Mouse (Mus musculus): ENCODE measurements around the gene Kif3a. TPM values are rescaled to one million over a fixed set of nuclear protein-coding genes. Genes with fewer than 3 reads are reported as not detected.

Kif3a gene
- polyA plus RNA-seq, 1 experiment from 2014 or later: 37.3 TPM

DNA sequence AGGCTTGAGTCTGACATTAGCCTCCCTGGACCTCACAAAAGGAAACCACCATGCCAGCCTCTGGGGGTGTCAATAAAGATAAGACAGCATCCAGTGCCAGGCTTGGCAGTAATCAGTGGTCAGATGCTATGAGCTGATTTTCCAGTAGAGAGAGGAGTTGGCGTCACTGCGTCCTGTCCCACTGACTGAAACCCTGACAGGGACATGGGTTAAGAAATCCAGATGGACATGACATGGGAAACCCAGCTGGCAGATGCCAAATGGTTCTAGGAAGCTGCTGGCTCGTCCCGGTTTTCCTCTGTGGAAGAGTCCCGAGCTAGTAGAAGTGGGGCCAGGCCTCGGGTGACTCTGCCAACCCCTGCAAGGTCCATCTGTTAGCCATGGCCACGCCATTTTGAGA, 66.5 kb downstream of the Kif3a start:
- H3K4me3 ChIP-seq: no peak overlapping the region
- H3K4me2 ChIP-seq: no peak overlapping the region
- H3K27ac ChIP-seq (replicated peaks): no peak overlapping the region
- H3K4me1 ChIP-seq: peaks cover 18% of the 10 kb centered on the region
- WGBS: 77% methylated on average over 7 of the region's 7 CpGs
- ATAC-seq (ENCODE audit: extremely low read depth, insufficient number of reproducible peaks, low FRiP score, low TSS enrichment): no peak
- H3K27me3 ChIP-seq (replicated peaks): peaks cover 39% of the 10 kb centered on the region
- H3K9ac ChIP-seq: no peak overlapping the region
- H3K9me3 ChIP-seq: no peaks in the 10 kb centered on the region
- no peaks in the 10 kb centered on the region for H3K36me3 ChIP-seq

DNA sequence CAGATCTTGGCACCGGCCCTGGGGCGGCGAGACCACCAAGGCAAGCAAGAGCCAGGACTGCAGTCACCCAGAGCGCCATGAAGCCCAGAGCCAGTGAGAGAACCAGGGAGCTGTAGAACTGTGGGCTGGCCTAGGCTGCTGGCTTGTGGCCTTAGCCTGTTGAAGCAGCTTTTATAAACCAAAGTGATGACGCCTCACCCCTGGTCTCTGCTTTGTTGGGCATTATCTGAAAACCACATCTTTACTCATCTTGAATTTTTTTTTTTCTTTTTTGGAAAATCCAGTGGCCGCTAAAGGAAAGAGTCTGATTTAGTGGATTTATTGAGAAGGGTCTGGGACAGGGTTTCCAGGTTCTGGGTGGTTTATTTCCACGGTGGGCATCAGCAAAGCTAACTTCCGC, 67.4 kb downstream of the Kif3a start, which contains the start of gene Il13:
Gene Il13 (minus strand): TSS at position 147 of the 400 bp plus-strand sequence.
- WGBS: 83% methylated on average over 8 of the region's 8 CpGs
- peaks cover 18% of the 10 kb centered on the region for H3K4me1 ChIP-seq
- ATAC-seq (ENCODE audit: extremely low read depth, insufficient number of reproducible peaks, low FRiP score, low TSS enrichment): no peak
- no peak within 1 kb of the TSS for H3K4me2 ChIP-seq
- H3K4me3 ChIP-seq: no peak within 1 kb of the TSS
- no peak within 1 kb of the TSS for H3K27ac ChIP-seq (replicated peaks)
- H3K9me3 ChIP-seq: no peaks in the 10 kb centered on the region
- peaks cover 42% of the 10 kb centered on the region for H3K27me3 ChIP-seq (replicated peaks)
- H3K9ac ChIP-seq: no peak within 1 kb of the TSS
- H3K36me3 ChIP-seq: no peaks in the 10 kb centered on the region

DNA sequence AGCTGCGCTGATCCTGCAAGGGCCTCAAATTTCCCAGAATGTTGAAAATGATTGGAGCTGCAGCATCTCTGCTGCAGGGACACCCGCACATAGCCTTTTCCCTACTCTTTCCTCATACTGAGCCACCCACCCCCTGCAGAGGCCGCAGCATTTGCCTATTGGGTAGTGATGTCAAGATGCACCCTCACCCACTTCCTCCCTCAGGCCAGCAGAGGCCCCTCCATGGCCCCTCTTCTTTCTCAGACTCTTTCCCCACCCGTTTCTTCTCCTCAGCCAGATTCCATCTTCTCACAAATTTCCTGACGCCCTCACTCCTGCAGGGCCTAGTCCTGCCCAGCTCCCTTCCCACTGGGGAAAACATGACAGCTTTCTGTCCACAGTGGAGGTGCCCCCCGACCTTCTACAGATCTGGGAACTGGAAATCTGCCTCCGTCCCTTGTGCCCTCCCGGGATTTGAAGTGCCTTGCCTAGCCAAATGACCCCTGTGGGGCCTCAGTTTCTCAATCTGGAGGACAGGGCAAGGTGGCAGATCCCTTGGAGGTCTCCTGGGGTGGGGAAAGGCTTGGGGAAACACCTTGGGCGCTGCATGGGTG, 68.5 kb downstream of the Kif3a start:
- Histone ChIP-seq H3K4me3 (peak overlapping the region; percentile 50), H3K36me3 (no peaks in the 10 kb centered on the region), H3K4me1 (peaks cover 18% of the 10 kb centered on the region), H3K27me3 (replicated peaks) (peaks cover 42% of the 10 kb centered on the region), H3K27ac (replicated peaks) (no peak overlapping the region), H3K9me3 (no peaks in the 10 kb centered on the region), H3K9ac (peak overlapping the region; percentile 76), H3K4me2 (peak overlapping the region; percentile 80)
- no peak for ATAC-seq (ENCODE audit: extremely low read depth, insufficient number of reproducible peaks, low FRiP score, low TSS enrichment)
- WGBS: 35% methylated on average over 9 of the region's 9 CpGs

DNA sequence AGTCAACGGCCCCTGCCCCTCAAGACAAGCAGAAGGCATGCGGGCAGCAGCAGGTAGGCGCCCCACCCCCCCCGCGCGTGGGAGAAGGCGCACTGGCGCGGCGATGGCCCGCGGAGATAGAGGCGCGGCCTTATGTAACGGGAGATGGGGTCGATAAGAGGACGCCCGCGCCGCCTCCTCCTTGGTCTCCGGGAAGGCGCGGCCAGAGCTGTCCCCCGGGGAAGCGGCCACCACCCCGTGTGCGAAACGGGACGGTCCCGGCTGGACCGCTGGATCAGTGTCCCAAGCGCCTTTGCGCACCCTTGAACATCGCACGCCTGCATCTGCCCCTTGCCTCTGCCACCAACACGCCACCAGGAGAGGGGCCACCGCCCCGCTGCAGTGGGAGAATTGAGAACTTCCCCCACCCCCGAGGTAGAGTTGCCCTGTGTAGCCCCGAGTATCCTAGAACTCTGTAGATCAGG, 69.0 kb downstream of the Kif3a start:
- 1% methylated on average over 40 of the region's 40 CpGs for WGBS
- ATAC-seq (ENCODE audit: extremely low read depth, insufficient number of reproducible peaks, low FRiP score, low TSS enrichment): no peak

DNA sequence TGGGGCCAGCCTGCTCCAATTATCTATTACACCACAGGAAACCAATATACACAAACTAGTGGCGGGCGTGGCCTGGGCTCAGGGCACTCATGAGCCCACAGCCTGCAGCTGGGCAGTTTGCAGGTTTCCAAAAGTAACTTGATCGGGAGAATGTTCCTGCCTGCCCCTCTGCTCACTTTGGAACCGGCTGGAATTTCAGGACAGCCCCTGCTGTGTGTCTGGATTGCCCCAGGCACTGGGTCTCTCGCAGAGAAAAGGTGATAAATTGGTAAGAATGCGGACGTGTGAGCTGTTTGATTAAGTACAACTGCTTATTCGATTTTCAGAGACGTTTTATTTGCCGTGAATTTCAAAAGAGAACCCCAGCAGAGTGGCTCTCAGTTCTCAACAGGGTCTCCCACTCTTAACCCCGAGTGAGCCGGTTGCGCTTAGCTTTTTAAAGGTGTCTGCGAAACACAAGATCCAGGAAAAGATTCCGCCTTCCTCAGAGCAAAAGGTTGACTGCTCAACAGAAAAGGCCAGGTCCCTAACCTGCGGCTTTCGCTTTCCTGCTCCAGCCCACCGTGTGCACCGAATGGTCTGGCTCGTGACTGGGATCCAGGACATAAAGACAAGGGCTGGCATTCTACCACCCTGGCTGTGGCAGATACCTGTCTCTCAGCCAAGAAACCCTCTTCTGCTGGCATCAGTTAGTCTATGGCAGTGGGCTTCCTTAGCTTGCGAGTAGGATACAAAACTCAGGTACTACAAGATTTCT, 70.0 kb downstream of the Kif3a start:
- Histone ChIP-seq H3K4me2 (peak overlapping the region; percentile 45), H3K27ac (replicated peaks) (no peak overlapping the region), H3K9me3 (no peaks in the 10 kb centered on the region), H3K4me3 (peak overlapping the region; percentile 13; the same call in 1 of the 2 replicates), H3K27me3 (replicated peaks) (peaks cover 42% of the 10 kb centered on the region), H3K4me1 (peaks cover 18% of the 10 kb centered on the region), H3K9ac (no peak overlapping the region), H3K36me3 (no peaks in the 10 kb centered on the region)
- ATAC-seq (ENCODE audit: extremely low read depth, insufficient number of reproducible peaks, low FRiP score, low TSS enrichment): no peak
- WGBS: 19% methylated on average over 21 of the region's 21 CpGs

More for the DNA sequence above, 69.0 kb downstream of the Kif3a start:
- peak overlapping the region; percentile 80 for H3K4me2 ChIP-seq
- H3K9ac ChIP-seq: peak overlapping the region; percentile 76
- no peak overlapping the region for H3K27ac ChIP-seq (replicated peaks)
- H3K9me3 ChIP-seq: no peaks in the 10 kb centered on the region
- H3K4me3 ChIP-seq: peak overlapping the region; percentile 50
- no peaks in the 10 kb centered on the region for H3K36me3 ChIP-seq
- H3K4me1 ChIP-seq: peaks cover 18% of the 10 kb centered on the region
- H3K27me3 ChIP-seq (replicated peaks): peaks cover 42% of the 10 kb centered on the region

DNA sequence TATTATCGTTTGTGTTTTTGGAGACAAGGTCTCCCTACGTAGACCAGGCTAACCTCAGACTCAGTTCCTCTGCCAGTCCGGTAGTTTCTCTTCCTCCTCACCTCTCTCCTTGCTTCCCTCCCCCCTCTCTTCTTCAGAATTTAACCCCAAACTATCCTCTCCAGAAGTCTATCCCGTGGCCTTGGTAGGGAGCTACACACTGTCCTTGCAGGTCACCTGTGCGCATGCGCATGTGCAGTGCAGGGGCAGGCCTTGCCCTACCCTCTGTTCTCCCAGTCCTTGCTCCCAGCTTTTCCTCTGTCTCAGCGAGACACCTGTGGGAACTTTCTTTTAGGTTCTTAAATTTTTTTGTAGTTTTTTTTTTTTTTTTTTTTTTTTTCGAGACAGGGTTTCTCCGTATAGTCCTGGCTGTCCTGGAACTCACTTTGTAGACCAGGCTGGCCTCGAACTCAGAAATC, 70.7 kb downstream of the Kif3a start:
- Histone ChIP-seq H3K27ac (replicated peaks) (no peak overlapping the region), H3K9ac (no peak overlapping the region), H3K27me3 (replicated peaks) (peaks cover 42% of the 10 kb centered on the region), H3K4me2 (no peak overlapping the region), H3K9me3 (no peaks in the 10 kb centered on the region), H3K4me3 (no peak overlapping the region), H3K36me3 (no peaks in the 10 kb centered on the region), H3K4me1 (peaks cover 20% of the 10 kb centered on the region)
- no peak for ATAC-seq (ENCODE audit: extremely low read depth, insufficient number of reproducible peaks, low FRiP score, low TSS enrichment)
- 75% methylated on average over 10 of the region's 10 CpGs for WGBS

DNA sequence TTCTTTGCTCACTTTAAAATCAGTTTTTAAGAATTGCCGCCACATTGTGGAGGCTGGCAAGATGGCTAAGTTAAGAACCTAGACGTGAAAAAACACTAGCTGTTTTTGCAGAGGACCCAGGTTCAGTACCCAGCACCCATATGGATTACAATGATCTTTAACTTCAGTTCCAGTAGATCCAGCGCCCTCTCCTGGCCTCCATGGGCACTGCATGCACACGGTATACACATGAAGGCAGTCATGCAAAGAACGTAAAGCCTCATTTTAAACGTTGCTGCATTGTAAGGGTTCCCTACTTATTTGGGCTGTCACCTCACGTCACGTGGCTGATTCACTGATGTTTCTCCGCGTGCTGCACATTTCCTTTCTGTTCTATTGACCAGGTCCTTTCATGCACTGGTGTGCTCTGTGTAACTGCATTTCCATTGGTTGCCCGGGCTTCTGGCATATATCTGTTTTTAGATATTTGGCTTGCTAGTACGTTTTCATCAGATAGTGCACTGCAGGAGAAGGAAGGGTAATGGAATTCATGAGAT, 75.6 kb downstream of the Kif3a start:
- H3K36me3 ChIP-seq: no peaks in the 10 kb centered on the region
- no peak for ATAC-seq (ENCODE audit: extremely low read depth, insufficient number of reproducible peaks, low FRiP score, low TSS enrichment)
- peaks cover 5% of the 10 kb centered on the region for H3K27me3 ChIP-seq (replicated peaks)
- H3K27ac ChIP-seq (replicated peaks): no peak overlapping the region
- no peak overlapping the region for H3K9ac ChIP-seq
- WGBS: 65% methylated on average over 12 of the region's 12 CpGs
- H3K4me1 ChIP-seq: peaks cover 8% of the 10 kb centered on the region
- no peaks in the 10 kb centered on the region for H3K9me3 ChIP-seq
- H3K4me3 ChIP-seq: no peak overlapping the region
- no peak overlapping the region for H3K4me2 ChIP-seq

DNA sequence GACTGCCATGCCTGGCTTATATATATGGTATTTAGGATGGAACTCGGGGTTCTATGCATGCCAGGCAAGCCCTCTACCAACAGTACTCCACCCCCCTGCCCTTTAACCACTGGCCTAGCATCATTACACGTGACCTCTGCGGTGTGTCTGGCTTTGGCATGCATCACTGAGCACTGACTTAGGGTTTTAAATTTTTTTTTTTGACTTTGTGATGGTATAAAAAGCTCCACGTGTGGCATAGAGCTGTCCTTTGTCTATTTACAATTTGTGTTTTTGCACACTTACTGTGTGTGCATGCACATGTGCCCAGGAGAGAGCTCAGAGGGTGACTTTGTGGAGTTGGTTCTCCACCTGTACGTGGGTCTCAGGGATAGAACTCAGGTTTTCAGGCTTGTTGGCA, 76.8 kb downstream of the Kif3a start:
- H3K9ac ChIP-seq: no peak overlapping the region
- H3K9me3 ChIP-seq: no peaks in the 10 kb centered on the region
- peaks cover 8% of the 10 kb centered on the region; the same call in 1 of the 2 replicates for H3K36me3 ChIP-seq
- 82% methylated on average over 5 of the region's 5 CpGs for WGBS
- no peaks in the 10 kb centered on the region for H3K27me3 ChIP-seq (replicated peaks)
- H3K4me3 ChIP-seq: no peak overlapping the region
- H3K4me2 ChIP-seq: no peak overlapping the region
- H3K4me1 ChIP-seq: peaks cover 8% of the 10 kb centered on the region
- ATAC-seq (ENCODE audit: extremely low read depth, insufficient number of reproducible peaks, low FRiP score, low TSS enrichment): no peak
- no peak overlapping the region for H3K27ac ChIP-seq (replicated peaks)

DNA sequence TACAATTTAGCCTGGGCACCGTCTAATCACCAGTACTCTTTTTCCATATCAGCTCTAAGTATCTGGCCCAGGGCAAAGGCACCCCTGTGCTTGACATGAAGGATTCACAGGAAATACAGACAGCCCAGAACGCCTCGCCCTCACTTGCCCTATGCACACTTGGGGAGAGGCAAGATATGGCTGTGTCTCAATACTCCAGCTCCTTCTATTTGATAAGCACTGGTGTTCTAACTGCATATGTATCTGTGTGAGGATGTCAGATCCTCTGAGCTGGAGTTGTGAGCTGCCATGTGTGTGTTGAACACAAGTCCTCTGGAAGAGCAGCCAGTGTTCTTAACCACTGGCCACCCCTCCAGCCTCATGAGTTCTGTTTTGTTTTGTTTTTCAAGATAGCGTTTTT, 84.3 kb downstream of the Kif3a start:
- ATAC-seq (ENCODE audit: extremely low read depth, insufficient number of reproducible peaks, low FRiP score, low TSS enrichment): no peak
- Histone ChIP-seq H3K4me2 (no peak overlapping the region), H3K4me1 (peaks cover 26% of the 10 kb centered on the region), H3K36me3 (peaks cover 61% of the 10 kb centered on the region), H3K9me3 (no peaks in the 10 kb centered on the region), H3K4me3 (no peak overlapping the region), H3K27ac (replicated peaks) (no peak overlapping the region), H3K9ac (no peak overlapping the region), H3K27me3 (replicated peaks) (no peaks in the 10 kb centered on the region)
- 81% methylated on average over 4 of the region's 4 CpGs for WGBS

All from heart, embryonic 13.5 days (tissue).